Mouse (Mus musculus) limb, embryonic 14.5 days (tissue): ENCODE results near the gene Setd2. TPM values are rescaled to one million over a fixed set of nuclear protein-coding genes. Genes with fewer than 3 reads are reported as not detected.
A peak's percentile ranks its signal among the peaks of the same experiment; 100 is the strongest.

Experiments used
- ATAC-seq: fragments of 200-750 bp; cut with Nextera tagmentation; 2 replicates; pipeline ENCODE4 v1.8.0; 2017; ENCODE audit warnings: low read depth, moderate number of reproducible peaks, moderate TSS enrichment; ENCODE audit not compliant: low FRiP score
- DNase-seq: peaks from one replicate; pipeline ENCODE4 v3.0.0-alpha.2; 2015; ENCODE audit warnings: low spot score
- H3K27ac ChIP-seq: fragments of 300-500 bp; sonication (generic); replicated peaks from 2 replicates; pipeline ENCODE4 v1.5.1; 2014; ENCODE audit warnings: low read depth, mild to moderate bottlenecking, low read length, moderate library complexity, mixed read lengths
- H3K27me3 ChIP-seq: fragments of 300-500 bp; sonication (generic); 2 replicates; pipeline ENCODE4 v1.6.1; 2014; ENCODE audit warnings: low read length, mixed read lengths; ENCODE audit not compliant: control insufficient read depth, insufficient read depth
- H3K36me3 ChIP-seq: fragments of 300-500 bp; sonication (generic); 2 replicates; pipeline ENCODE4 v1.6.1; 2014; ENCODE audit warnings: mild to moderate bottlenecking, low read length, moderate library complexity, mixed read lengths; ENCODE audit not compliant: control insufficient read depth, insufficient read depth
- H3K4me1 ChIP-seq: fragments of 300-500 bp; sonication (generic); 2 replicates; pipeline ENCODE4 v1.6.1; 2014; ENCODE audit warnings: antibody characterized with exemption, low read length, mixed read lengths; ENCODE audit not compliant: control insufficient read depth, insufficient read depth
- H3K4me2 ChIP-seq: fragments of 300-500 bp; sonication (generic); replicated peaks from 2 replicates; pipeline ENCODE4 v1.6.1; 2014; ENCODE audit warnings: low read depth, mild to moderate bottlenecking, low read length, moderate library complexity; ENCODE audit not compliant: severe bottlenecking
- H3K4me3 ChIP-seq: fragments of 300-500 bp; sonication (generic); replicated peaks from 2 replicates; pipeline ENCODE4 v1.5.1; 2014; ENCODE audit warnings: low read length
- H3K9ac ChIP-seq: fragments of 300-500 bp; sonication (generic); 2 replicates; pipeline ENCODE4 v1.6.1; 2014; ENCODE audit warnings: mild to moderate bottlenecking, low read depth, low read length, moderate library complexity; ENCODE audit not compliant: severe bottlenecking
- H3K9me3 ChIP-seq: fragments of 300-500 bp; sonication (generic); 2 replicates; pipeline ENCODE4 v1.6.1; 2016; ENCODE audit warnings: low read length; ENCODE audit not compliant: control insufficient read depth
- POLR2A ChIP-seq: fragments of 200-500 bp; IDR thresholded peaks from 2 replicates; pipeline ENCODE4 v1.8.0; 2012; ENCODE audit warnings: inconsistent platforms, mild to moderate bottlenecking, moderate library complexity, borderline replicate concordance; ENCODE audit not compliant: insufficient read depth, insufficient read length; ENCODE audit errors: extremely low read depth
- WGBS: fragments of 180-500 bp; shearing (Covaris S2); extraction: QIAGEN DNeasy Blood & Tissue Kit; methylation state at CpG from one replicate; pipeline ENCODE4 v1.1.7; 2014; 5-methylcytosine and 5-hydroxymethylcytosine counted together
- polyA plus RNA-seq, 2 experiments: library from polyadenylated mRNA; depleted of rRNA in 1 of 2; stranded (reverse) in 1 of 2; unstranded in 1 of 2; fragments of >200 nt; fragmentation: Nextera tagmentation in 1 of 2; extraction: Ambion mirVana in 1 of 2; gene quantifications; 2 replicates each; pipeline versions ENCODE4 v1.2.1 to v1.2.3; 2012 to 2014

Setd2 gene
- polyA plus RNA-seq, 2 experiments, result 52.7 to 86.5 TPM

- Histone ChIP-seq H3K27me3 (peaks cover 15% of the 10 kb centered on the region), H3K4me1 (0 out of 2 replicates have a peak, but pooled peaks cover 5% of the 10 kb centered on the region), H3K4me3 (peak overlapping the region; percentile 24), H3K4me2 (peak overlapping the region; percentile 47), H3K9me3 (no peaks in the 10 kb centered on the region), H3K36me3 (no peaks in the 10 kb centered on the region), H3K9ac (no peak overlapping the region), H3K27ac (no peak overlapping the region)
- no peak for ATAC-seq
- peak; percentile 73 for DNase-seq
- 17% methylated on average over 10 of the region's 10 CpGs for WGBS
- TF ChIP-seq POLR2A, result no peak
These were observed 98.8 kb downstream of the Setd2 start for GRCm38 (mm10) chr9:110631191-110631590.

- TF ChIP-seq POLR2A, result no peak
- 19% methylated on average over 30 of the region's 30 CpGs for WGBS
- Histone ChIP-seq H3K36me3 (no peaks in the 10 kb centered on the region), H3K4me3 (peak overlapping the region; percentile 24), H3K9me3 (no peaks in the 10 kb centered on the region), H3K27me3 (peaks cover 15% of the 10 kb centered on the region), H3K4me1 (0 out of 2 replicates have a peak, but pooled peaks cover 5% of the 10 kb centered on the region), H3K9ac (no peak overlapping the region), H3K27ac (no peak overlapping the region), H3K4me2 (peak overlapping the region; percentile 47)
- DNase-seq (no peak), ATAC-seq (no peak)
These were observed 99.4 kb downstream of the Setd2 start for GRCm38 (mm10) chr9:110631651-110632275.

DNA sequence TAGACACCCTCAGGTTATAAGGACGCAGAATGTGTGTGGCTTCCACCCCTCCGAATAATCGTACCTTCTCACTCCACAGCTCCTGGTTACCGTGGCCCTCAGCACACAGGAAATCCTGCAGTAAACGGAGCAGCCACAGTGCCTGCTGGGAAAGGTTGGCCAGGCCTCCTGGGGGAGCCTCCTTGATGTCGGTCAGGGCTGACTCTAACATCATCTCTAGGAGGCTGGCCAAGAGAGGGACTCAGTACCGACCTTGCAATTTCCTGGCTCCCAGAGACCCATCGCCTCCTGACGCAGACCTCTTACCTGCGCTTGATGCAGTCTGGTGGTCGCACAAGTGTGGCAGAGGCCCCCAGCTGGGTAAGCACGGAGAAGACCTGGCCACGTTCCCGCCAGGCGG, 100.3 kb downstream of the Setd2 start:
- H3K36me3 ChIP-seq, result no peaks in the 10 kb centered on the region
- H3K27ac ChIP-seq, result no peak overlapping the region
- no peak overlapping the region for H3K9ac ChIP-seq
- WGBS, result 73% methylated on average over 14 of the region's 15 CpGs
- H3K4me2 ChIP-seq, result no peak overlapping the region
- TF ChIP-seq POLR2A, result no peak
- H3K4me3 ChIP-seq, result no peak overlapping the region
- DNase-seq (no peak), ATAC-seq (no peak)
- peaks cover 15% of the 10 kb centered on the region for H3K27me3 ChIP-seq
- H3K9me3 ChIP-seq, result no peaks in the 10 kb centered on the region
- 0 out of 2 replicates have a peak, but pooled peaks cover 5% of the 10 kb centered on the region for H3K4me1 ChIP-seq

GRCm38 (mm10) chr9:110633882-110634281, 101.5 kb downstream of the Setd2 start:
- WGBS, result 78% methylated on average over 17 of the region's 17 CpGs
- Histone ChIP-seq H3K4me2 (no peak overlapping the region), H3K27me3 (peaks cover 15% of the 10 kb centered on the region), H3K9me3 (no peaks in the 10 kb centered on the region), H3K36me3 (no peaks in the 10 kb centered on the region), H3K4me1 (0 out of 2 replicates have a peak, but pooled peaks cover 5% of the 10 kb centered on the region), H3K4me3 (no peak overlapping the region), H3K9ac (no peak overlapping the region), H3K27ac (no peak overlapping the region)
- TF ChIP-seq POLR2A, result no peak
- no peak for DNase-seq
- no peak for ATAC-seq

DNA sequence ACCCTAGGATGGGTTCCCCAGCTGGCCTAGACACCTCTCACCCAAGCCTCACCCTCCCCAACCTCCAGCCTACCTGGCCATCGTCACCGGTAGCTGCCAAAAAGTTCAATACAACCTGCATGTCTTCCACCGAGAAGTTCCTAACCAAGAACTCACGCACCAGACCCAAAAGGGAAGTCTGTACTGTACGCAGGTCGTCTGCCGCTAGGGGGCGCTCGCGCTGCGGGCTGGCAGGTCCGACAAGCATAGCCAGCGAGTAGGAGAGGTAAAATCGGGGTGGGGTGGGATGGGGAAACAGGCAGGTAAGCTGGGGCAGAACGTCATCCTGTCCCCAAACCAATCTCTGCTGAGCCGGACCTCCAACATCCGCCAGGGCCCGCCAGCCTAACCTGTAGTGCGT, 102.8 kb downstream of the Setd2 start:
- H3K36me3 ChIP-seq, result no peaks in the 10 kb centered on the region
- no peak for TF ChIP-seq POLR2A
- no peak overlapping the region for H3K4me3 ChIP-seq
- H3K4me1 ChIP-seq, result 0 out of 2 replicates have a peak, but pooled peaks cover 5% of the 10 kb centered on the region
- no peaks in the 10 kb centered on the region for H3K9me3 ChIP-seq
- no peak overlapping the region for H3K9ac ChIP-seq
- DNase-seq (peak; percentile 49), ATAC-seq (peak; percentile 45; the same call in 1 of the 2 replicates)
- H3K4me2 ChIP-seq, result no peak overlapping the region
- peaks cover 15% of the 10 kb centered on the region for H3K27me3 ChIP-seq
- WGBS, result 8% methylated on average over 18 of the region's 19 CpGs
- H3K27ac ChIP-seq, result no peak overlapping the region
